Mouse (Mus musculus) limb, embryonic 13.5 days (tissue): Measurements from ENCODE around the gene Klf13. TPM values are rescaled to one million over a fixed set of nuclear protein-coding genes. Genes with fewer than 3 reads are reported as not detected.

Experiments
- ATAC-seq: fragments of 200-750 bp; cut with Nextera tagmentation; 2 replicates; pipeline ENCODE4 v1.8.0; 2017; ENCODE audit warnings: low read depth, moderate number of reproducible peaks, moderate TSS enrichment; ENCODE audit not compliant: low FRiP score
- H3K27ac ChIP-seq: fragments of 300-500 bp; sonication (generic); 2 replicates; pipeline ENCODE4 v1.5.1; 2015; ENCODE audit warnings: inconsistent platforms, mild to moderate bottlenecking, moderate library complexity
- H3K27me3 ChIP-seq: fragments of 300-500 bp; sonication (generic); 2 replicates; pipeline ENCODE4 v1.6.1; 2015; ENCODE audit warnings: mild to moderate bottlenecking, inconsistent platforms
- H3K36me3 ChIP-seq: fragments of 300-500 bp; sonication (generic); 2 replicates; pipeline ENCODE4 v1.6.1; 2015; ENCODE audit warnings: inconsistent platforms, mild to moderate bottlenecking, moderate library complexity
- H3K4me1 ChIP-seq: fragments of 300-500 bp; sonication (generic); 2 replicates; pipeline ENCODE4 v1.6.1; 2015; ENCODE audit warnings: inconsistent platforms
- H3K4me2 ChIP-seq: fragments of 300-500 bp; sonication (generic); replicated peaks from 2 replicates; pipeline ENCODE4 v1.6.1; 2015; ENCODE audit warnings: inconsistent platforms, mild to moderate bottlenecking, moderate library complexity
- H3K4me3 ChIP-seq: fragments of 300-500 bp; sonication (generic); 2 replicates; pipeline ENCODE4 v1.5.1; 2015; ENCODE audit warnings: moderate library complexity, mild to moderate bottlenecking, inconsistent platforms
- H3K9ac ChIP-seq: fragments of 300-500 bp; sonication (generic); 2 replicates; pipeline ENCODE4 v1.6.1; 2015; ENCODE audit warnings: mild to moderate bottlenecking, inconsistent platforms
- H3K9me3 ChIP-seq: fragments of 300-500 bp; sonication (generic); 2 replicates; pipeline ENCODE4 v1.6.1; 2016; ENCODE audit warnings: inconsistent platforms
- WGBS: fragments of 180-500 bp; shearing (Covaris S2); methylation state at CpG from one replicate; pipeline ENCODE4 v1.1.7; 2015; 5-methylcytosine and 5-hydroxymethylcytosine counted together
- polyA plus RNA-seq: library from polyadenylated mRNA; unstranded; fragments of >200 nt; fragmentation: Nextera tagmentation; extraction: Ambion mirVana; gene quantifications from 2 replicates; pipeline ENCODE4 v1.2.1, GENCODE M21; 2015

Klf13 gene
- polyA plus RNA-seq, 1 experiment from 2014 or later: 20.9 TPM

DNA sequence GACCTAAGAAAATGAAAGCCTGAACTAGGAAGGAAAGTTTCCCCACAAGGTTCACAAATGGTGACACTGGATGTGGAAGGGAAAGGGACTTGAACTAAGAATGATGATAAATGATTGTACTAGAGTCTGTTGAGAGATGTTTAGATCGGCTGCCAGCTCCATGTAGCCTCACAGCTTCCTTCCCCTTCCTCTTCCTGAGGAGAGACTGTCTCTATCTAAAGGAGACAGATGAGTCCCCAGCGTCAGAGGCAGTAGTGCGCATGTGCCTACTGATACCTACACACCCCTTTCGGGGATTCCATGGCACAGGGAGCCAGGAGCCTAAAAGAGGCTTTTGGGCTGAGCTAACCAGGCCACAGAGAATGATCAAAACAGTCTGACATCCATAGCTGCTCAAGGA is 2.8 kb upstream of the Klf13 start:
- peaks cover 5% of the 10 kb centered on the region for H3K4me1 ChIP-seq
- H3K9ac ChIP-seq: no peak overlapping the region
- no peaks in the 10 kb centered on the region for H3K9me3 ChIP-seq
- no peak overlapping the region for H3K4me3 ChIP-seq
- 83% methylated on average over 4 of the region's 4 CpGs for WGBS
- H3K27ac ChIP-seq: no peak overlapping the region
- no peaks in the 10 kb centered on the region for H3K36me3 ChIP-seq
- no peak overlapping the region for H3K4me2 ChIP-seq
- no peaks in the 10 kb centered on the region for H3K27me3 ChIP-seq
- no peak for ATAC-seq

DNA sequence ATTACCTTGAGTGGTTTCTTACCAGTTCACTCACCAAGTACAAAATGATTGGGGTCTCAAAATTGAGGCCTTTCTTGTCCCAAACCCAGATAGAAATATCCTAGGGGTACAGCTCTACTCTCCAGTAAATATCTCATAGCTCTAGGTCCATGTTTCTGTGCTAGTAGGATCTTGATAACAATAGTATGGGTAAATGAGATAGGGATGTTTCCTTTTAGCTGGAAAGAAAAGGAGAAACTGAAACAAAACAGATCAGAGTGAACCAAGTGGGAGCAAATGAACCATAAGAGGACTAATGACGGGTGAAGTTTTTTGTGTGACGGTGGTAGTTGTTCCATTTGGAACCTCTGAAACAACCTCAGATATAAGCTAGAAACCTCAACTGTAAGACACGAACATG is 2.3 kb upstream of the Klf13 start:
- H3K4me2 ChIP-seq: no peak overlapping the region
- WGBS: 87% methylated on average over 3 of the region's 3 CpGs
- no peaks in the 10 kb centered on the region for H3K9me3 ChIP-seq
- no peaks in the 10 kb centered on the region for H3K27me3 ChIP-seq
- peaks cover 5% of the 10 kb centered on the region for H3K4me1 ChIP-seq
- H3K36me3 ChIP-seq: no peaks in the 10 kb centered on the region
- H3K27ac ChIP-seq: no peak overlapping the region
- no peak for ATAC-seq
- no peak overlapping the region for H3K9ac ChIP-seq
- no peak overlapping the region for H3K4me3 ChIP-seq

DNA sequence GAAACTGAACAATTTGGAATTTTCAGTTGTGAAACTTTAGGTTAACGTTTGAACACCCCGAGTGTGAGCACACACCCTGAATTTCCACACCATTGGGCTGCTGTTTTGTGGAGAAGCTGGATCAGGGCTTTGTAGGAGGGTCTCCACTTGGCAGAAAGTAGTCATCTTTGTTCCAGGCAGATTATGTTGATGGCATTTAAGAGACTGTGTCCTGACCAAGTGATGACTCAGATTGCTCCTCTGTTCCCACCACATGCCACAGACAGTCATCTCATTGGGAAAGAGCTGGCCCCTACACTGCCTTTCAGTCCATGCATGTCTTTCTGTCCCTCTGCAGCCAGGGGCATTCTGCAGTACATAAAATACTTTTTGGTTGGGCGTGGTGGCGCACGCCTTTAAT is 1.6 kb upstream of the Klf13 start:
- H3K9me3 ChIP-seq: no peaks in the 10 kb centered on the region
- no peak overlapping the region for H3K9ac ChIP-seq
- no peak for ATAC-seq
- peak overlapping the region; percentile 90; the same call in 1 of the 2 replicates for H3K4me2 ChIP-seq
- 94% methylated on average over 5 of the region's 5 CpGs for WGBS
- H3K27me3 ChIP-seq: no peaks in the 10 kb centered on the region
- no peak overlapping the region for H3K4me3 ChIP-seq
- peak overlapping the region; percentile 95; the same call in 1 of the 2 replicates for H3K27ac ChIP-seq
- no peaks in the 10 kb centered on the region for H3K36me3 ChIP-seq
- peaks cover 12% of the 10 kb centered on the region for H3K4me1 ChIP-seq

DNA sequence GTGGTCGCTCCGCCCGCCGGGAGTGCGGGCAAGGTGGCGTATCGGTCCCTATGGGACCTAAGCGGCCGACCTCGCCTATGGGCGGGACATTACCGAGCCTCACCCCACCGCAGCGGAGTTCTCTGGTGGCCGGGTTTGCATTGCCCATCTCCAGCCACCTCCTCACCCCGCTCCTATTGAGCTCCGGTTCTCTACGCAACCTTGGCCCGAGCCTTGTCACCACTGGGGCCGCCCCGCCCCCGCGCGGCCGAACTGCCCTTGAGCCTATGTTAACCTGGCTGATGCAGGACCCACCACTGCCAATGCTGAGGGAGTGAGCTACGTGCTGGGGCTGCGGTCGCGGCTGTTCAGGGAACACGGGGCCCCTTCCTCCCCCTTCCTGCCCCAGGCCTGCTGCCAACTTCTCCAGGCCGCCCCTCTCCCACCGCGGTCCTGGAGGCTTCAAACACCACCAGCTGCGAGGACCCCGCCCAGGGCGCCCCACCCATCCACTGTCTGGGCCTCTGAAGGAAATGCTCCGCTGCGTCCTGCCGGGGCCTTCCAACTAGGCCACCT is 759 bp upstream of the Klf13 start:
- whole genome bisulfite sequencing: under 1% methylated on average over 38 of the region's 39 CpGs
- H3K4me1 ChIP-seq: peaks cover 21% of the 10 kb centered on the region
- H3K9me3 ChIP-seq: no peaks in the 10 kb centered on the region

DNA sequence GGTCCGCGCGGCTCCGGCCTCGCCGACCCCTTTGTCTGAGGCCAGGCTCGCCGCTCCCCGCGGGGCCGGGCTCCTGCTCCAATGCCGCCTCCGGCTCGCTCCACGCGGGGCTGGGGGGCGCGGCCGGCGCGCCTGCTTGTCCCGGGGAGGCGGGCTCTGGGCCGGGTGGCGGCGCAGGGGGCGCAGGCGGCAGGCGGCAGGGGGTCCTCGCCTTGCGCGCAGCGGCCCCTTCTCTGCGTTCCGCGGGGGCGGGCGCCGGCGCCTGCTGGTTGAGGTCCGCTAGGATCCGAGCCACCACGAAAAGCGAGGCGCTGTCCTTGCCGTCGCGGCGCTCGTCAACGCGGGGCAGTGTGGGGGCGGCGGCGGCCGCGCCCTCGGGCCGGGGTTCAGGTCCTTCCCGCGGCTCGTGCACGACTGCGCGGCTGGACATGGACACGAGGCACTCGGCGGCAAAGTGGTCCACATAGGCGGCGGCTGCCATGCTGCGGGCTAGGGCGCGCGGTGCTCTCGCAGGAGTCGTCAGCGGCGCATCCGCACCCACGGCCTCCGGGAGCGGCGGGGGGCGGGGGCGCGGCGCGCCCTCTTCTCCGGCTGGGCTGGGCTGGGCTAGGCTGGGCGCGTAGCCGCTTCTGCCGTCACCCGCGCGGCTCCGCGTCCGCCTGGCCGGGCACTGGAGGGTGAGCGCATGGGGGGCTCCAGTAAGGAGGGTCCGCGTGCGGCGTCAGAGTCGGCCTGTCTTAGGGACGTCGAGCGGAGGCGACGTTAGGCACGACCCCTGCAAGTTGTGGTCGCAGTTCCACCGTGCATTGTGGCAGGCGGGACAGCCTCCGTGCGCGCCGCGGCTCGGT is 425 bp downstream of the Klf13 start:
- Histone ChIP-seq H3K9me3 (no peaks in the 10 kb centered on the region), H3K27me3 (no peaks in the 10 kb centered on the region), H3K4me1 (peaks cover 22% of the 10 kb centered on the region), H3K4me2 (peak overlapping the region; percentile 90), H3K36me3 (no peaks in the 10 kb centered on the region), H3K4me3 (peak overlapping the region; percentile 77), H3K27ac (peak overlapping the region; percentile 85), H3K9ac (peak overlapping the region; percentile 87)
- under 1% methylated on average over 88 of the region's 121 CpGs for WGBS
- ATAC-seq: peak; percentile 58

More for the DNA sequence above, 759 bp upstream of the Klf13 start:
- H3K27ac ChIP-seq: peak overlapping the region; percentile 95
- H3K9ac ChIP-seq: peak overlapping the region; percentile 77
- H3K4me3 ChIP-seq: peak overlapping the region; percentile 77
- no peaks in the 10 kb centered on the region for H3K36me3 ChIP-seq
- peak overlapping the region; percentile 90 for H3K4me2 ChIP-seq
- peak; percentile 42 for ATAC-seq
- no peaks in the 10 kb centered on the region for H3K27me3 ChIP-seq

DNA sequence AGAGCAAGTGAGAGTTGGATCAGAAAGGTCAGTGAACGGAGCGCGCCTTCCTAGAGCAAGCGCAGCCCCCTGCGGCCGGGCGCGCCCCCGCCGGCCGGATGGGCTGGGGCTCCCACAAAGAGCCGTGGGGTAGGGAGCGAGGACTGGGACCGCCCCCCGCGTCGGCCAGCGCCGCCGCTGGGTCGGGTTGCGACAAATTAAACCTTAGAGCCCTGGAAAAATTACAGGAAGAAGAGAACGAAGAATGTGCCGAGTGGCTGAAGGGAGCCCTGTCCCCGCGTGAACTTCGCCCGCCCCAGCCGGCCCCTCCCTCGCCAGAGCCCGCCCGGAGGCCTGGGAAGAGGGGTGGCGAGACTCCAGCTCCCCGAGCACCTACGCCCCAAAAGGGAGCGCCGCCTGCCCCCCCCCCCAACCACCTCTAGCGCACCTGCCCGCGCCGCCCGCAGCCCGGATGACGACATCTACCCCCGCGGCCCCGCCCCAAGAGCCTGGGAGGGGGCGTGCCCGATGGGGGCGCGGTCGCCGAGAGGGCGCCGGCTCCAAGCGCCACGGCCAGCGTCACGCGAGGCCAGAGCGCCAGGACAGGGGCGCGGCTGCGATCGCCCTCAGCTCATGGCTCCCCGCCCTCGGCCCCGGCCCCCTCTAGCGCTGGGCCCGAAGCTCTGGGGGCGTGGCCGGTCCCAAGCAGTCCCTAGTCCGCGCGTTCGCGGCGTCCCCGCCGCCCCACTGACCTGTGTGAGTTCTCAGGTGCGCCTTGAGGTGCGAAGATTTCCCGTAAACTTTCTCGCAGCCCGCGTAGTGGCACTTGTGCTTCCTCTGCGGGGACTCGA is 1.3 kb downstream of the Klf13 start:
- ATAC-seq: peak; percentile 2; the same call in 1 of the 2 replicates
- under 1% methylated on average over 69 of the region's 88 CpGs for WGBS
- peak overlapping the region; percentile 87 for H3K9ac ChIP-seq
- peak overlapping the region; percentile 90 for H3K4me2 ChIP-seq
- H3K4me1 ChIP-seq: peaks cover 22% of the 10 kb centered on the region
- peak overlapping the region; percentile 85 for H3K27ac ChIP-seq
- H3K36me3 ChIP-seq: no peaks in the 10 kb centered on the region
- peak overlapping the region; percentile 77 for H3K4me3 ChIP-seq
- H3K9me3 ChIP-seq: no peaks in the 10 kb centered on the region
- H3K27me3 ChIP-seq: no peaks in the 10 kb centered on the region

DNA sequence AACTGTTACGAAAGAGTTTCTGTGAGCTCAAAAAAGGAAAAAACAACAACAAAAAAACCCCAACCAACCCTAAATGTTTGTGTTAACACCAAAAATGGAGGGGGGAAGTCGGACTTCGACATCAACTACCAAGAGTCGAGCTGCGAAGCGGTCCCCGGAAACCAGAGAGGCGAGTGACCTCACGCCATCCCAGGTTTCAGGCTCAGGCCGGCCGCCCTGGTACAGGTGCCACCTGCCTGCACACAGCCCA is 1.8 kb downstream of the Klf13 start:
- under 1% methylated on average over 11 of the region's 11 CpGs for WGBS
- Histone ChIP-seq H3K4me1 (peaks cover 22% of the 10 kb centered on the region), H3K36me3 (no peaks in the 10 kb centered on the region), H3K9ac (peak overlapping the region; percentile 87), H3K4me3 (peak overlapping the region; percentile 77), H3K9me3 (no peaks in the 10 kb centered on the region), H3K27me3 (no peaks in the 10 kb centered on the region), H3K4me2 (peak overlapping the region; percentile 90), H3K27ac (peak overlapping the region; percentile 85; the same call in 1 of the 2 replicates)
- ATAC-seq: no peak

DNA sequence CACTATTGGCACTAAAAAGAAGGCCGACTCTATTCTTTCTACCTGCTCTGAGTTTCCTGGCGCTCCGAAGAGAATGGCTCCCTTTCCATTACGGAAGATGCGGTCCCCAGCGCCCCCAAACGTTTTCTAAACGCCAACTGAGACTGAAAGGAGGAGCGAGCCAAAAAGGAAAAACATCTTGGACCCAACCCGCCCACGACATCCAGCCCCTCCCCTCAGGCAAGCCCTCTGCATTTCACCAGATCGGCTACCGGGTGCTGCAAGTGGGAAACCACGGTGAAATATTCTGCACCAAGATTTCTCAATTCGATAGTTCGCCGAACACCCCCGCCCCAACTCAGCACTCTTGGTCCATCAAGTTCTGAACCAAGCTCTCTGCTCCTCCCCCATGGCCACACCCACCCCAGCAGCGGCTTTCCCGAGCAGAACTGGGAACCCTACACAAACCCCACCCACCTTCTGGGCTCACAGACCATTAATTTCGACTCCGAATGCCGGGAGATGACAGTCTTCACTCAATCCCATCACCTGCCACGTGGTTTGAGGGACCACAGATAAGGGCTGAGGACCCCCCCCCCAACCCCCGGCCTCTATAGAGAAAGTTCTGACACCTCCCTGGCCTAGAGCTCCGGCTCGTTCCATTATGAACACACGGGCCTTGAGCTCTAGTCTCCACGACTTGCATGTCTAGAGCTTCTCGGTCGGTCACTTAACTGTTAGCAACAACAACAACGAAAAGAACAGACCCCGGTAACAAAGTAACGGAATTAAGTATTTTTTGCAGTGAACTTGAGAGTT is 2.3 kb downstream of the Klf13 start:
- ATAC-seq: no peak
- under 1% methylated on average over 34 of the region's 34 CpGs for WGBS
- Histone ChIP-seq H3K9me3 (no peaks in the 10 kb centered on the region), H3K36me3 (no peaks in the 10 kb centered on the region), H3K27ac (0 out of 2 replicates have a peak overlapping the region, but pooled peaks have one; percentile 85), H3K9ac (peak overlapping the region; percentile 87), H3K27me3 (no peaks in the 10 kb centered on the region), H3K4me3 (peak overlapping the region; percentile 77), H3K4me2 (peak overlapping the region; percentile 90), H3K4me1 (peaks cover 22% of the 10 kb centered on the region)

DNA sequence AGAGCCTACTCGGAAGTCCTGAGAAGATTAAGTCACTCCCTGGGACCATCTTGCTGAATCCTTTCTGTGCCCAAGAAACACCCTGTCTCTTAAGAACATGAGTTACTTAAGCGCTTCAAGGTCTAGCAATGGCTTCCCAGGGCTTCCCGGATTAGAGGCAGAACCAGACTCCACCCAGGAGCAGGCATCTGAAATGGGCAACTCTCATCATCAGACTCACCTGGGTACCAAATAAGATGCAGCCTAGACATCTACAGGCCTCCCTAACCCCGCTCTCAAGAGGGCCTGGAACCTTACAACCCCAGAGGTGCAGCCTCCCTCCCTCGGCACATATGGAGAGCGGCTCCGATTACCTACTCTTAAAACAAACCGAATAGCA is 2.9 kb downstream of the Klf13 start:
- H3K36me3 ChIP-seq: no peaks in the 10 kb centered on the region
- no peak overlapping the region; the same call in 1 of the 2 replicates for H3K9ac ChIP-seq
- no peak overlapping the region for H3K27ac ChIP-seq
- WGBS: 20% methylated on average over 8 of the region's 8 CpGs
- no peaks in the 10 kb centered on the region for H3K27me3 ChIP-seq
- peaks cover 22% of the 10 kb centered on the region for H3K4me1 ChIP-seq
- H3K4me3 ChIP-seq: peak overlapping the region; percentile 77
- H3K4me2 ChIP-seq: peak overlapping the region; percentile 90
- no peaks in the 10 kb centered on the region for H3K9me3 ChIP-seq
- no peak for ATAC-seq

DNA sequence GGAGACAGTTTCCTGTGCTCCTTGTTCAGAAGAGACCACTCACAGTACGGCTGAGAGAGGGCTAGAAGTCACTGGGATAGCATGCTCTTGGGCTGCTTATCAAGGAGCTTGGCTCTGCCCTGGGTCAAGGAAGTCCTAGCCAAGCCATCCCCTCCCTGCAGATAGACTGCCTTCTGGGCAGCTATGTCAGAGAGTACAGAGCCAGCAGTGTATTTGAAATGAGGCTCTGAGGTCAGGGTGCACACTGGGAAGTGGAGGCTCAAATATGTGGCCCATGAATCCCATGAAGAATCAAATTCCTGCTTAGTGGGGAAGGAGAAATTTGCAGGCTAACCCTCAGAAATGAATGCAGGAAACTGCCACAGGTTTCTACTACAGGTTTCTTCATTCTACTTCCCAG is 4.2 kb downstream of the Klf13 start:
- Histone ChIP-seq H3K4me3 (no peak overlapping the region), H3K9me3 (no peaks in the 10 kb centered on the region), H3K9ac (no peak overlapping the region), H3K36me3 (no peaks in the 10 kb centered on the region), H3K27me3 (no peaks in the 10 kb centered on the region), H3K4me2 (no peak overlapping the region), H3K4me1 (peaks cover 17% of the 10 kb centered on the region), H3K27ac (no peak overlapping the region)
- no peak for ATAC-seq
- 81% methylated on average over 1 of the region's 1 CpGs for WGBS

DNA sequence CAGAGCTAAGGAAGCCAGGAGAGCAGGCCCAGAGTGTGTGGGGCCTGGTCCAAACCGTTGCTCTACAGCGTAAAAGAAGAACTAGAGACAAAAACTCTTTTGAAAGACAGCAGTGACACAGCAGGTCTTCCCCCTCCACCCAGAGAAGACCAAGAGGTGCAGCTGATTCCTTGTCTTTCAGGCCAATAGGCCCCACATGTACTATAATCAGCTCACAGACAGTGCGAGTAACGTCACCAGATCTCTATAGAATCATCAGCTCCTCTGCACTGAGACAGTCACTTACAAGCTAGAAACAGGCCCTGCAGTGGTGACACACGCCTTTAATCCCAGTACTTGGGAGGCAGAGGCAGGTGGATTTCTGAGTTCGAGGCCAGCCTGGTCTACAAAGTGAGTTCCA is 4.8 kb downstream of the Klf13 start:
- H3K4me1 ChIP-seq: peaks cover 17% of the 10 kb centered on the region
- H3K27me3 ChIP-seq: no peaks in the 10 kb centered on the region
- no peak overlapping the region for H3K27ac ChIP-seq
- ATAC-seq: no peak
- H3K36me3 ChIP-seq: no peaks in the 10 kb centered on the region
- H3K4me3 ChIP-seq: no peak overlapping the region
- 90% methylated on average over 6 of the region's 6 CpGs for WGBS
- H3K9me3 ChIP-seq: no peaks in the 10 kb centered on the region
- no peak overlapping the region for H3K9ac ChIP-seq
- H3K4me2 ChIP-seq: no peak overlapping the region
